Mouse (Mus musculus) midbrain, postnatal 0 days (tissue): ENCODE results near the gene Grpel1. TPM values are rescaled to one million over a fixed set of nuclear protein-coding genes. Genes with fewer than 3 reads are reported as not detected.

Experiments
- ATAC-seq: fragments of 200-750 bp; cut with Nextera tagmentation; 2 replicates; pipeline ENCODE4 v1.8.0; 2017; ENCODE audit warnings: moderate number of reproducible peaks, mild to moderate bottlenecking, moderate TSS enrichment, moderate library complexity; ENCODE audit not compliant: low FRiP score
- DNase-seq: peaks from one replicate; pipeline ENCODE4 v3.0.0-alpha.2; 2015; ENCODE audit warnings: low spot score
- H3K27ac ChIP-seq: fragments of 300-500 bp; sonication (generic); 2 replicates; pipeline ENCODE4 v1.5.1; 2014; ENCODE audit warnings: low read depth, mild to moderate bottlenecking, low read length, mixed read lengths
- H3K27me3 ChIP-seq: fragments of 300-500 bp; sonication (generic); 2 replicates; pipeline ENCODE4 v1.6.1; 2014; ENCODE audit warnings: low read length, control low read depth, mixed read lengths; ENCODE audit not compliant: insufficient read depth
- H3K36me3 ChIP-seq: fragments of 300-500 bp; sonication (generic); 2 replicates; pipeline ENCODE4 v1.6.1; 2014; ENCODE audit warnings: low read length, control low read depth, mixed read lengths; ENCODE audit not compliant: insufficient read depth
- H3K4me1 ChIP-seq: fragments of 300-500 bp; sonication (generic); 2 replicates; pipeline ENCODE4 v1.6.1; 2014; ENCODE audit warnings: mild to moderate bottlenecking, control low read depth, antibody characterized with exemption, low read length, mixed read lengths; ENCODE audit not compliant: insufficient read depth
- H3K4me2 ChIP-seq: fragments of 300-500 bp; sonication (generic); 2 replicates; pipeline ENCODE4 v1.6.1; 2014; ENCODE audit warnings: low read depth, mild to moderate bottlenecking, low read length, mixed read lengths; ENCODE audit not compliant: poor library complexity, severe bottlenecking
- H3K4me3 ChIP-seq: fragments of 300-500 bp; sonication (generic); 2 replicates; pipeline ENCODE4 v1.5.1; 2014; ENCODE audit warnings: low read depth, mild to moderate bottlenecking, low read length, moderate library complexity
- H3K9ac ChIP-seq: fragments of 300-500 bp; sonication (generic); replicated peaks from 2 replicates; pipeline ENCODE4 v1.6.1; 2014; ENCODE audit warnings: mild to moderate bottlenecking, low read length, moderate library complexity, mixed read lengths; ENCODE audit not compliant: poor library complexity, severe bottlenecking
- H3K9me3 ChIP-seq: fragments of 300-500 bp; sonication (generic); 2 replicates; pipeline ENCODE4 v1.6.1; 2016; ENCODE audit warnings: low read length, control low read depth
- CTCF ChIP-seq: IDR thresholded peaks from 2 replicates; pipeline ENCODE4 v1.5.1; 2016; ENCODE audit warnings: antibody characterized with exemption, mild to moderate bottlenecking
- WGBS: fragments of 180-500 bp; shearing (Covaris S2); extraction: QIAGEN DNeasy Blood & Tissue Kit; methylation state at CpG from one replicate; pipeline ENCODE4 v1.1.7; 2014; 5-methylcytosine and 5-hydroxymethylcytosine counted together
- polyA plus RNA-seq: library from polyadenylated mRNA; unstranded; fragments of >200 nt; fragmentation: Nextera tagmentation; extraction: Ambion mirVana; gene quantifications from 2 replicates; pipeline ENCODE4 v1.2.1, GENCODE M21; 2015
- total RNA-seq: library from RNA; depleted of rRNA; stranded (reverse); fragments of >200 nt; gene quantifications from 2 replicates; pipeline ENCODE4 v1.2.3, GENCODE M21; 2014

Grpel1 gene
- total and polyA plus RNA-seq, 2 experiments from 2014 or later: 16.3 to 38.4 TPM

GRCm38 (mm10) chr5:36463391-36463790, 1.4 kb upstream of the Grpel1 start:
- Histone ChIP-seq H3K4me1 (peaks cover 6% of the 10 kb centered on the region; the same call in 1 of the 2 replicates), H3K9me3 (no peaks in the 10 kb centered on the region), H3K9ac (no peak overlapping the region), H3K4me2 (no peak overlapping the region), H3K27ac (no peak overlapping the region), H3K36me3 (no peaks in the 10 kb centered on the region), H3K4me3 (no peak overlapping the region), H3K27me3 (no peaks in the 10 kb centered on the region)
- ATAC-seq (no peak), DNase-seq (no peak)
- whole genome bisulfite sequencing: 16% methylated on average over 5 of the region's 5 CpGs
- no peak for TF ChIP-seq CTCF

- no peak for TF ChIP-seq CTCF
- Histone ChIP-seq H3K9ac (peak overlapping the region; percentile 91; the same call in 1 of the 2 replicates), H3K4me3 (peak overlapping the region; percentile 95), H3K4me1 (peaks cover 6% of the 10 kb centered on the region; the same call in 1 of the 2 replicates), H3K4me2 (peak overlapping the region; percentile 97), H3K27ac (no peak overlapping the region), H3K9me3 (no peaks in the 10 kb centered on the region), H3K36me3 (peaks cover 8% of the 10 kb centered on the region), H3K27me3 (no peaks in the 10 kb centered on the region)
- WGBS: 35% methylated on average over 8 of the region's 8 CpGs
- ATAC-seq (no peak), DNase-seq (no peak)
Measured at GRCm38 (mm10) chr5:36465889-36466288, 1.1 kb downstream of the Grpel1 start.

GRCm38 (mm10) chr5:36471206-36471605, 6.4 kb downstream of the Grpel1 start:
- TF ChIP-seq CTCF: no peak
- 93% methylated on average over 8 of the region's 8 CpGs for WGBS
- no peak for DNase-seq
- Histone ChIP-seq H3K27me3 (no peaks in the 10 kb centered on the region), H3K4me3 (no peak overlapping the region), H3K4me2 (no peak overlapping the region), H3K9ac (no peak overlapping the region), H3K4me1 (peaks cover under 1% of the 10 kb centered on the region; the same call in 1 of the 2 replicates), H3K27ac (no peak overlapping the region), H3K9me3 (no peaks in the 10 kb centered on the region), H3K36me3 (peaks cover 34% of the 10 kb centered on the region)
- no peak for ATAC-seq

GRCm38 (mm10) chr5:36472876-36473655, 8.3 kb downstream of the Grpel1 start:
- Histone ChIP-seq H3K27ac (no peak overlapping the region), H3K36me3 (peaks cover 40% of the 10 kb centered on the region), H3K4me1 (no peaks in the 10 kb centered on the region), H3K4me2 (no peak overlapping the region), H3K4me3 (no peak overlapping the region), H3K9ac (no peak overlapping the region), H3K9me3 (no peaks in the 10 kb centered on the region), H3K27me3 (no peaks in the 10 kb centered on the region)
- WGBS: 93% methylated on average over 4 of the region's 4 CpGs
- DNase-seq (no peak), ATAC-seq (no peak)
- TF ChIP-seq CTCF: no peak

- Histone ChIP-seq H3K27ac (no peak overlapping the region), H3K4me1 (no peaks in the 10 kb centered on the region), H3K36me3 (peaks cover 40% of the 10 kb centered on the region), H3K4me2 (no peak overlapping the region), H3K27me3 (no peaks in the 10 kb centered on the region), H3K4me3 (no peak overlapping the region), H3K9ac (no peak overlapping the region), H3K9me3 (no peaks in the 10 kb centered on the region)
- peak; percentile 82 for TF ChIP-seq CTCF
- peak; percentile 81 for DNase-seq
- 89% methylated on average over 5 of the region's 5 CpGs for WGBS
- ATAC-seq: no peak
Measured at GRCm38 (mm10) chr5:36474283-36474682, 9.5 kb downstream of the Grpel1 start.

GRCm38 (mm10) chr5:36477486-36477885, 12.7 kb downstream of the Grpel1 start:
- no peak overlapping the region for H3K9ac ChIP-seq
- DNase-seq (no peak), ATAC-seq (no peak)
- peaks cover 4% of the 10 kb centered on the region; the same call in 1 of the 2 replicates for H3K4me1 ChIP-seq
- no peak for TF ChIP-seq CTCF
- H3K36me3 ChIP-seq: peaks cover 19% of the 10 kb centered on the region
- H3K27ac ChIP-seq: no peak overlapping the region
- 90% methylated on average over 3 of the region's 3 CpGs for WGBS
- no peaks in the 10 kb centered on the region for H3K9me3 ChIP-seq
- no peak overlapping the region for H3K4me3 ChIP-seq
- H3K4me2 ChIP-seq: no peak overlapping the region
- H3K27me3 ChIP-seq: no peaks in the 10 kb centered on the region
